Mouse (Mus musculus) kidney, embryonic 16.5 days (tissue): ENCODE data around the gene Ccdc60. TPM values are rescaled to one million over a fixed set of nuclear protein-coding genes. Genes with fewer than 3 reads are reported as not detected.

ENCODE experiments used
- ATAC-seq: fragments of 200-750 bp; cut with Nextera tagmentation; 2 replicates; pipeline ENCODE4 v1.8.0; 2017; ENCODE audit warnings: moderate TSS enrichment; ENCODE audit not compliant: low FRiP score, low TSS enrichment
- H3K27ac ChIP-seq: fragments of 300-500 bp; sonication (generic); 2 replicates; pipeline ENCODE4 v1.5.1; 2014; ENCODE audit warnings: low read length
- H3K27me3 ChIP-seq: fragments of 300-500 bp; sonication (generic); 2 replicates; pipeline ENCODE4 v1.6.1; 2014; ENCODE audit warnings: low read length, control low read depth, mixed read lengths; ENCODE audit not compliant: insufficient read depth
- H3K36me3 ChIP-seq: fragments of 300-500 bp; sonication (generic); 2 replicates; pipeline ENCODE4 v1.6.1; 2014; ENCODE audit warnings: low read length, control low read depth, mixed read lengths; ENCODE audit not compliant: insufficient read depth
- H3K4me1 ChIP-seq: fragments of 300-500 bp; sonication (generic); 2 replicates; pipeline ENCODE4 v1.6.1; 2014; ENCODE audit warnings: low read length, control low read depth, mixed read lengths; ENCODE audit not compliant: insufficient read depth
- H3K4me2 ChIP-seq: fragments of 300-500 bp; sonication (generic); replicated peaks from 2 replicates; pipeline ENCODE4 v1.6.1; 2014; ENCODE audit warnings: low read depth, low read length
- H3K4me3 ChIP-seq: fragments of 300-500 bp; sonication (generic); 2 replicates; pipeline ENCODE4 v1.5.1; 2014; ENCODE audit warnings: mild to moderate bottlenecking, low read length
- H3K9ac ChIP-seq: fragments of 300-500 bp; sonication (generic); replicated peaks from 2 replicates; pipeline ENCODE4 v1.6.1; 2014; ENCODE audit warnings: low read length
- H3K9me3 ChIP-seq: fragments of 300-500 bp; sonication (generic); 2 replicates; pipeline ENCODE4 v1.6.1; 2016; ENCODE audit warnings: low read length, control low read depth
- WGBS: fragments of 180-500 bp; shearing (Covaris S2); extraction: QIAGEN DNeasy Blood & Tissue Kit; methylation state at CpG from one replicate; pipeline ENCODE4 v1.1.7; 2014; 5-methylcytosine and 5-hydroxymethylcytosine counted together
- polyA plus RNA-seq: library from polyadenylated mRNA; unstranded; fragments of >200 nt; fragmentation: Nextera tagmentation; extraction: Ambion mirVana; gene quantifications from 2 replicates; pipeline ENCODE4 v1.2.1, GENCODE M21; 2015

The Ccdc60 gene
- 0.55 and 0.81 TPM in 2 replicates for polyA plus RNA-seq

- Histone ChIP-seq H3K36me3 (no peaks in the 10 kb centered on the region), H3K27ac (no peak within 1 kb of the TSS), H3K4me2 (peak within 1 kb of the TSS; percentile 36), H3K27me3 (no peaks in the 10 kb centered on the region), H3K9ac (0 out of 2 replicates have a peak within 1 kb of the TSS, but pooled peaks have one; percentile 8), H3K4me1 (peaks cover 18% of the 10 kb centered on the region; the same call in 1 of the 2 replicates), H3K4me3 (peak within 1 kb of the TSS; percentile 15), H3K9me3 (no peaks in the 10 kb centered on the region)
- peak; percentile 84; the same call in 1 of the 2 replicates for ATAC-seq
- WGBS = 6% methylated on average over 28 of the region's 28 CpGs
These were observed at the start of gene Ccdc60 for GRCm38 (mm10) chr5:116288849-116289570. TSS of gene Ccdc60 (minus strand) at chr5:116288985.

GRCm38 (mm10) chr5:116336191-116336590 is 47.4 kb upstream of the Ccdc60 start:
- Histone ChIP-seq H3K27me3 (no peaks in the 10 kb centered on the region), H3K4me2 (no peak overlapping the region), H3K9me3 (peaks cover 4% of the 10 kb centered on the region), H3K27ac (no peak overlapping the region), H3K9ac (no peak overlapping the region), H3K4me3 (no peak overlapping the region), H3K36me3 (no peaks in the 10 kb centered on the region), H3K4me1 (0 out of 2 replicates have a peak, but pooled peaks cover 5% of the 10 kb centered on the region)
- no peak for ATAC-seq

GRCm38 (mm10) chr5:116328911-116329310 is 40.1 kb upstream of the Ccdc60 start:
- ATAC-seq = no peak
- Histone ChIP-seq H3K9me3 (peaks cover 4% of the 10 kb centered on the region), H3K9ac (no peak overlapping the region), H3K27ac (no peak overlapping the region), H3K4me3 (no peak overlapping the region), H3K36me3 (no peaks in the 10 kb centered on the region), H3K27me3 (no peaks in the 10 kb centered on the region), H3K4me1 (no peaks in the 10 kb centered on the region), H3K4me2 (no peak overlapping the region)
- WGBS = 88% methylated on average over 4 of the region's 4 CpGs

- Histone ChIP-seq H3K27me3 (no peaks in the 10 kb centered on the region), H3K27ac (no peak overlapping the region), H3K4me3 (no peak overlapping the region), H3K9ac (no peak overlapping the region), H3K4me1 (no peaks in the 10 kb centered on the region), H3K36me3 (no peaks in the 10 kb centered on the region), H3K4me2 (no peak overlapping the region), H3K9me3 (no peaks in the 10 kb centered on the region)
- ATAC-seq = no peak
- WGBS = 31% methylated on average over 5 of the region's 5 CpGs
These were observed 34.6 kb upstream of the Ccdc60 start for GRCm38 (mm10) chr5:116323401-116323800.

GRCm38 (mm10) chr5:116322365-116323027 is 33.7 kb upstream of the Ccdc60 start:
- 29% methylated on average over 15 of the region's 15 CpGs for WGBS

GRCm38 (mm10) chr5:116313711-116314110 is 24.9 kb upstream of the Ccdc60 start:
- Histone ChIP-seq H3K4me3 (no peak overlapping the region), H3K4me1 (peaks cover 4% of the 10 kb centered on the region; the same call in 1 of the 2 replicates), H3K36me3 (no peaks in the 10 kb centered on the region), H3K9ac (no peak overlapping the region), H3K27ac (no peak overlapping the region), H3K4me2 (no peak overlapping the region), H3K27me3 (no peaks in the 10 kb centered on the region), H3K9me3 (no peaks in the 10 kb centered on the region)
- no peak for ATAC-seq
- WGBS = 86% methylated on average over 8 of the region's 8 CpGs

More at GRCm38 (mm10) chr5:116322365-116323027, 33.7 kb upstream of the Ccdc60 start:
- Histone ChIP-seq H3K9me3 (no peaks in the 10 kb centered on the region), H3K36me3 (no peaks in the 10 kb centered on the region), H3K27me3 (no peaks in the 10 kb centered on the region), H3K9ac (no peak overlapping the region), H3K4me1 (no peaks in the 10 kb centered on the region), H3K4me3 (no peak overlapping the region), H3K27ac (no peak overlapping the region), H3K4me2 (no peak overlapping the region)
- no peak for ATAC-seq

- H3K9me3 ChIP-seq = no peaks in the 10 kb centered on the region
- peaks cover 4% of the 10 kb centered on the region; the same call in 1 of the 2 replicates for H3K4me1 ChIP-seq
- H3K27me3 ChIP-seq = no peaks in the 10 kb centered on the region
- no peaks in the 10 kb centered on the region for H3K36me3 ChIP-seq
- no peak for ATAC-seq
- 41% methylated on average over 15 of the region's 15 CpGs for WGBS
- peak overlapping the region; percentile 40 for H3K4me2 ChIP-seq
- peak overlapping the region; percentile 58 for H3K27ac ChIP-seq
- 0 out of 2 replicates have a peak overlapping the region, but pooled peaks have one; percentile 35 for H3K9ac ChIP-seq
- H3K4me3 ChIP-seq = peak overlapping the region; percentile 1; the same call in 1 of the 2 replicates
These were observed 23.4 kb upstream of the Ccdc60 start for GRCm38 (mm10) chr5:116312111-116312737.

GRCm38 (mm10) chr5:116311636-116312035 is 22.9 kb upstream of the Ccdc60 start:
- Histone ChIP-seq H3K27ac (peak overlapping the region; percentile 58; the same call in 1 of the 2 replicates), H3K4me3 (no peak overlapping the region), H3K27me3 (no peaks in the 10 kb centered on the region), H3K9me3 (peaks cover 3% of the 10 kb centered on the region; the same call in 1 of the 2 replicates), H3K36me3 (no peaks in the 10 kb centered on the region), H3K4me2 (no peak overlapping the region), H3K4me1 (peaks cover 4% of the 10 kb centered on the region; the same call in 1 of the 2 replicates), H3K9ac (0 out of 2 replicates have a peak overlapping the region, but pooled peaks have one; percentile 35)
- ATAC-seq = no peak
- WGBS = 94% methylated on average over 6 of the region's 6 CpGs

GRCm38 (mm10) chr5:116309383-116309801 is 20.6 kb upstream of the Ccdc60 start:
- no peak overlapping the region for H3K4me3 ChIP-seq
- H3K9me3 ChIP-seq = peaks cover 3% of the 10 kb centered on the region; the same call in 1 of the 2 replicates
- H3K36me3 ChIP-seq = no peaks in the 10 kb centered on the region
- peak; percentile 78 for ATAC-seq
- peaks cover 4% of the 10 kb centered on the region; the same call in 1 of the 2 replicates for H3K4me1 ChIP-seq
- H3K4me2 ChIP-seq = 0 out of 2 replicates have a peak overlapping the region, but pooled peaks have one; percentile 5
- peak overlapping the region; percentile 72 for H3K27ac ChIP-seq
- 30% methylated on average over 6 of the region's 6 CpGs for WGBS
- no peak overlapping the region for H3K9ac ChIP-seq
- no peaks in the 10 kb centered on the region for H3K27me3 ChIP-seq
